Mouse (Mus musculus): Measurements from ENCODE around the gene Rpl18a.

- TF ChIP-seq POLR2A (IDR thresholded peaks at IDR 0.05; ENCODE audit: low read depth, low read length) = no peak
- TF ChIP-seq CTCF (conservative IDR thresholded peaks at IDR 0.05; ENCODE audit: insufficient read depth, insufficient read length, low read depth, low read length) = no peak
Measured at GRCm38 (mm10) chr8:70904532-70904931, 7.3 kb upstream of the Rpl18a start.

All from kidney, adult 2 months (tissue).